Mouse (Mus musculus): ENCODE results near the gene Baz1b.

DNA sequence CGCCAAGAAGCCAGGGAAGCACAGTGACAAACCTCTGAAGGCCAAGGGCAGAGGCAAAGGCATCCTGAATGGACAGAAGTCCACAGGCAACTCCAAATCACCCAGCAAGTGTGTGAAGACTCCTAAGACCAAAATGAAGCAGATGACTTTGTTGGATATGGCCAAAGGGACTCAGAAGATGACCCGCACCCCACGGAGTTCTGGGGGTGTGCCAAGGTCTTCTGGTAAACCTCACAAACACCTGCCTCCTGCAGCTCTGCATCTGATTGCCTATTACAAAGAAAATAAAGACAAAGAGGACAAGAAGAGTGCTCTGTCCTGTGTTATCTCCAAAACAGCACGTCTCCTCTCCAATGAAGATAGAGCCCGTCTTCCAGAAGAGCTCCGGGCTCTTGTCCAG lies 29.8 kb downstream of the Baz1b start:
- no peak for TF ChIP-seq CTCF (IDR thresholded peaks at IDR 0.05; ENCODE audit: control insufficient read depth, insufficient read depth, insufficient read length)
- TF ChIP-seq USF1 (IDR thresholded peaks at IDR 0.05; ENCODE audit: low read depth): no peak
- TF ChIP-seq MAX (IDR thresholded peaks at IDR 0.05): no peak
- TF ChIP-seq MYOD1 (IDR thresholded peaks at IDR 0.05; ENCODE audit: control insufficient read depth, insufficient read length, low read depth): no peak
- no peak for TF ChIP-seq CEBPB (IDR thresholded peaks at IDR 0.05; ENCODE audit: low read depth)

Data from C2C12 (cell line).